Mouse (Mus musculus): Measurements from ENCODE around the gene Trim23. TPM values are rescaled to one million over a fixed set of nuclear protein-coding genes. Genes with fewer than 3 reads are reported as not detected.
"Not testable (repeated sequence)": the region's sequence is repeated elsewhere in the genome, so short reads cannot be mapped to it uniquely, and the experiment has no call there.

Gene Trim23
- polyA plus RNA-seq, 1 experiment from 2014 or later, result 23.5 TPM

DNA sequence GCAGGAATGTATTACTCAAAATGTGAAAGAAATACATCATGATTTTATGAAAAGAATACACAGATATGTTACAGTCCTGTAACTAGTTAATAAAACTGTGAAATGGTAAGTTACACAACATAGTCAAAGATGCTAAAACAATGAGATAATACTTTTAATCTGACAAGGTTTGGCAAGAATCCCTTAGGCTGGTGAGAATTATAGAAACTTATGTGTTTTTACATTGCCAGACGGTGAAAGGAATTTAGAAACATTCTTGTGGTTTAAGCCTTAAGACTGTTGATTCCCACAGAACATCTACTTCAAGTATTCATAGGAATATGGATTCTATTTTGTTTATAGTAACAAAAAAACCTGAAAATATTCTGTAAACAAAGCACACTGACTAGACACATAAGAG, 22.9 kb upstream of the Trim23 start:
- WGBS, result 86% methylated on average over 1 of the region's 1 CpGs
- H3K36me3 ChIP-seq (ENCODE audit: control insufficient read depth, insufficient read depth, low read length), result peaks cover 2% of the 10 kb centered on the region; the same call in 1 of the 2 replicates

DNA sequence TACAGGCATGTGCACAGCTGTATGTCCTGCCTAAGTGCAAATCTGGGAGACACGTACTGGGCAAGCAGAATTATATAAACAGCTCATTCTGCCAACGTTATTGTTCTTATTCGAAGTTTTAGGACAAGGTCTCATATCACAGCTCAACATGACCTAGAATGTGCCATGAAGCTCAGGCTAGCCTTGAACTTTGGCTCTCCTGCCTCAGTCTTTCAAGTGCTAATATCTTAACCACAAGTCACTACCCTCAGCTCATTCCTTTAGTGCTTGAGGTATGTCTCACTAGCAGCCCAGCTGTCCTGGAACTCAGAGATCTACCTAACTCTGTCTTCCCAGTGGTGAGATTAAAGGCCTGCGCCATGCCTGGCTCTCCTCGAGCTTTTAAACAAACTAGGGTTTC, 6.9 kb upstream of the Trim23 start:
- 93% methylated on average over 5 of the region's 5 CpGs for WGBS
- Histone ChIP-seq H3K4me1 (ENCODE audit: control insufficient read depth, insufficient read depth, low read length) (no peaks in the 10 kb centered on the region), H3K9ac (ENCODE audit: low read length) (no peak overlapping the region), H3K27me3 (ENCODE audit: control insufficient read depth, insufficient read depth, low read length) (no peaks in the 10 kb centered on the region), H3K36me3 (ENCODE audit: control insufficient read depth, insufficient read depth, low read length) (peaks cover 3% of the 10 kb centered on the region; the same call in 1 of the 2 replicates), H3K4me3 (ENCODE audit: low read depth, low read length) (no peak overlapping the region), H3K27ac (replicated peaks; ENCODE audit: low read depth, low read length) (no peak overlapping the region), H3K9me3 (ENCODE audit: control insufficient read depth, low read length) (no peaks in the 10 kb centered on the region), H3K4me2 (ENCODE audit: low read depth, severe bottlenecking) (no peak overlapping the region)
- DNase-seq (ENCODE audit: low spot score) (no peak), ATAC-seq (ENCODE audit: insufficient number of reproducible peaks, low FRiP score, low TSS enrichment, low read depth) (no peak)

More for the DNA sequence above, 22.9 kb upstream of the Trim23 start:
- no peaks in the 10 kb centered on the region for H3K27me3 ChIP-seq (ENCODE audit: control insufficient read depth, insufficient read depth, low read length)
- H3K4me2 ChIP-seq (ENCODE audit: low read depth, severe bottlenecking), result no peak overlapping the region
- DNase-seq (ENCODE audit: low spot score) (no peak), ATAC-seq (ENCODE audit: insufficient number of reproducible peaks, low FRiP score, low TSS enrichment, low read depth) (no peak)
- no peak overlapping the region for H3K27ac ChIP-seq (replicated peaks; ENCODE audit: low read depth, low read length)
- H3K4me1 ChIP-seq (ENCODE audit: control insufficient read depth, insufficient read depth, low read length), result no peaks in the 10 kb centered on the region
- H3K9ac ChIP-seq (ENCODE audit: low read length), result no peak overlapping the region
- no peak overlapping the region for H3K4me3 ChIP-seq (ENCODE audit: low read depth, low read length)
- H3K9me3 ChIP-seq (ENCODE audit: control insufficient read depth, low read length), result no peaks in the 10 kb centered on the region

DNA sequence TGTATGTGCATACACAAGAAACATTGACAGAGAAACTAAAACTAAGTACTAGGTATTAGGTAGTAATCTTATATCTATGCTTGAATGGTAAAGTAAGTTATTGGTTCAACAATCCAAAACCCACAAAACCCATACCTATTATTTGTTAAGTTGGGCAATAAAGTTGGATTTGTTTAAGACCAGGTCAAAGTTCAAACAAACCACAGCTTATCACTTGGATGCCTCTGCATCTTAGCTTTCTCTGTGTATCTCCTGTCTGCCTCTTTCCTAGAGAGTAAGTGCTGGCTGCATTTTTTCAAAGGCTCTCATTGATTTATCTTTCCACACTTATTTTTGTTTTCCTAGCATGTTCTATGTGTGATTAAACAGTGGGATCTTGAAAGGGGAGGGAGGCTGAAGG, 6.1 kb upstream of the Trim23 start:
- Histone ChIP-seq H3K27me3 (ENCODE audit: control insufficient read depth, insufficient read depth, low read length) (no peaks in the 10 kb centered on the region), H3K36me3 (ENCODE audit: control insufficient read depth, insufficient read depth, low read length) (peaks cover 3% of the 10 kb centered on the region; the same call in 1 of the 2 replicates), H3K4me3 (ENCODE audit: low read depth, low read length) (no peak overlapping the region), H3K4me2 (ENCODE audit: low read depth, severe bottlenecking) (no peak overlapping the region), H3K27ac (replicated peaks; ENCODE audit: low read depth, low read length) (no peak overlapping the region), H3K9ac (ENCODE audit: low read length) (no peak overlapping the region), H3K4me1 (ENCODE audit: control insufficient read depth, insufficient read depth, low read length) (peaks cover 2% of the 10 kb centered on the region; the same call in 1 of the 2 replicates), H3K9me3 (ENCODE audit: control insufficient read depth, low read length) (no peaks in the 10 kb centered on the region)
- DNase-seq (ENCODE audit: low spot score) (no peak), ATAC-seq (ENCODE audit: insufficient number of reproducible peaks, low FRiP score, low TSS enrichment, low read depth) (no peak)

DNA sequence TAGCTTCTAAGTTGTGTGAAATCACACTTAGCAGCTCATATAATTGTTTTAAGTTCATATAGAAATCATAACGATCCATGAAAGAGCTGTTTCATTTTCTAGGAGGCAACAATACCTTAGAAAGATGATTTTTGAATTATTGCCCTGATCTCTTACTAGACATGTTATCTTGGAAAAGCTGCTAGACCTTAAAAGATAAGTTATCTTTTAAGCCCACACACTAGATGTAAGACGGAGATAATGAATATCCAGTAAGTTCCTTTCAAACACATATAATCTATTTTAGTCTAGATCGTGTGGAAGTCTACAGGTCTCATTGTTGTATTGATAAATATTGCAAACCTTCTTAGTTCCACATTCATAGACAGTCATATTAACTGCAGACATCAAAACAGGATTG, 1.7 kb upstream of the Trim23 start:
- Histone ChIP-seq H3K9ac (ENCODE audit: low read length) (no peak overlapping the region), H3K4me3 (ENCODE audit: low read depth, low read length) (peak overlapping the region; percentile 20; the same call in 1 of the 2 replicates), H3K27ac (replicated peaks; ENCODE audit: low read depth, low read length) (no peak overlapping the region), H3K27me3 (ENCODE audit: control insufficient read depth, insufficient read depth, low read length) (no peaks in the 10 kb centered on the region), H3K36me3 (ENCODE audit: control insufficient read depth, insufficient read depth, low read length) (no peaks in the 10 kb centered on the region), H3K4me1 (ENCODE audit: control insufficient read depth, insufficient read depth, low read length) (peaks cover 2% of the 10 kb centered on the region; the same call in 1 of the 2 replicates), H3K9me3 (ENCODE audit: control insufficient read depth, low read length) (no peaks in the 10 kb centered on the region), H3K4me2 (ENCODE audit: low read depth, severe bottlenecking) (peak overlapping the region; percentile 40; the same call in 1 of the 2 replicates)
- WGBS, result 85% methylated on average over 3 of the region's 3 CpGs
- DNase-seq (ENCODE audit: low spot score), result no peak
- no peak for ATAC-seq (ENCODE audit: insufficient number of reproducible peaks, low FRiP score, low TSS enrichment, low read depth)

DNA sequence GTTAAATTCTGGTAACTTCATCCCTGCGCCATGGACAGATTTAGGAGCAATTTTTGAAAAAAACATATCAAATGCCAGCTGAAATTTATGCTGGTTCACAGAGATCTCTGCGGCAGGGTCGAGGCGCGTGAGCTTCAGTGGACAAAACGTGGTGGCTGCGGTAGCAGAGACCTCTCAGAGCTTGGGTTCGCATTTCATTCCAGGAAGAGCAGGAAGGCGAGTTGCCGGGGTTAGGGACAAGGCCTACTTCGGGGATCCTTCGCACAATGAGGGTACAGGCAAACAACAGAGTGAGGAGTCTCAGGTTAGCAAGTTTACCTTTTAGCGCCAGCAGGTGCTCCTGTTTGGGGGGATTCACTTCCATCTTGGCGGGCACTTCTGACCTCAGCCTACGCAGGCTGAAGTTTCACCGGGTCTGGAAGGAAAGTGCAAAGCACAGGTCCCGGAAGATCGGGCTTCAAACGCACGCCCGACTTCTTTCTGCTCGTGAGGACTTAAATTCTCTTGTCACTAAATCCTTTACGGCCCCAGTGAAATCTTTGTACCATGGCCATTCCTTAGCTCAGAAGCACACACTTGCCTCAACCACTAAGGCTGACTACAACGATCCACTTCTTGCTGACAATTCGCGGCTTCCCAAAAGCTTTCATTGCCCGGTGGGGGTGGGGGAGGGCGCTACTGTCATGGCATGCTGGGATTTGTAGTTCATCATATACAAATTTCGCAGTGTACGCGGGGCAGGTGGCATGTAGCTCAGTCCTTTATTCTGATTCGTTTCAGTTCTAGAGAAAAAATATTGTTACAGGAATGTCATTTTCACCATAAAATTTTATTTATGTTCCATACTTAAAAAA, 574 bp upstream of the Trim23 start, which contains the start of gene Trappc13:
Trappc13 (minus strand) TSS at position 674 of the 854 bp plus-strand sequence.
- Histone ChIP-seq H3K36me3 (ENCODE audit: control insufficient read depth, insufficient read depth, low read length) (no peaks in the 10 kb centered on the region), H3K9ac (ENCODE audit: low read length) (peak within 1 kb of the TSS; percentile 74), H3K9me3 (ENCODE audit: control insufficient read depth, low read length) (no peaks in the 10 kb centered on the region), H3K4me2 (ENCODE audit: low read depth, severe bottlenecking) (peak within 1 kb of the TSS; percentile 70), H3K4me1 (ENCODE audit: control insufficient read depth, insufficient read depth, low read length) (peaks cover 2% of the 10 kb centered on the region; the same call in 1 of the 2 replicates), H3K27ac (replicated peaks; ENCODE audit: low read depth, low read length) (peak within 1 kb of the TSS; percentile 56; the same call in 1 of the 2 replicates), H3K27me3 (ENCODE audit: control insufficient read depth, insufficient read depth, low read length) (no peaks in the 10 kb centered on the region), H3K4me3 (ENCODE audit: low read depth, low read length) (peak within 1 kb of the TSS; percentile 72)
- ATAC-seq (ENCODE audit: insufficient number of reproducible peaks, low FRiP score, low TSS enrichment, low read depth) (peak; percentile 92), DNase-seq (ENCODE audit: low spot score) (peak; percentile 85)
- WGBS, result under 1% methylated on average over 32 of the region's 32 CpGs

DNA sequence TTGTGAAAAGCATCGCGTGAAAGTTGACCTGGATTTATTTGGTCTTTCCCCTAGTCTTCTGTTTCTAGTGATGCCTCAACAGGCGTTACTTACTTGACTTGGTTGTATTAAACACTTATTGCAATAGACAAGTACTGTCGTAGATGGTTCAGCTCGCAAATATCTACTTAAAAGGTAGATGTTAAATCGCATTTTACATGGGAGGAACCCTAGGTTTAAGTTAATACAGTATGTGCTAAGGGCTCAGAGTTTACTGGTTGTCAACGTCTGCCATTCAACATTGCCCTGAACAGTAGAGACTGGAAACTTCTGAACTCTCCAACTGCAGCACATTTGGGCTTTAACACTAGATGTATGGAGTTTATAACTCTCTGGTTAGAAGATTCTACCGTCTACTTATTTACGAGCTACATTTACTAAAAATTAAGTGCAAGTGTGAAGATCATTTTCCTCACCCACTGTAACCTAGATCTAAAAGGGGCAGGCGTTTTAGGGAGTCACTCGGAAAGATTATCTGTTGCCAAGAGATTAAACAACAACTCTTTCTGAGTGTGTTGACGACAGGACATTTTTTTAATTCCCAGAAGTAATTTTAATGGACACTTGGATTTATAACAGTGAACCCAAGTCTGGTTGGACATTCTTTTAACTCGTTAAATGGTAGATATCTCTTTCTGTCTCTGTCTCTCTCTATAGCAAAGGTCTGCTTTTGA, 735 bp downstream of the Trim23 start:
- no peaks in the 10 kb centered on the region for H3K36me3 ChIP-seq (ENCODE audit: control insufficient read depth, insufficient read depth, low read length)
- ATAC-seq (ENCODE audit: insufficient number of reproducible peaks, low FRiP score, low TSS enrichment, low read depth) (no peak), DNase-seq (ENCODE audit: low spot score) (no peak)
- WGBS, result 24% methylated on average over 13 of the region's 13 CpGs
- peaks cover 2% of the 10 kb centered on the region; the same call in 1 of the 2 replicates for H3K4me1 ChIP-seq (ENCODE audit: control insufficient read depth, insufficient read depth, low read length)
- H3K4me2 ChIP-seq (ENCODE audit: low read depth, severe bottlenecking), result peak overlapping the region; percentile 46
- H3K4me3 ChIP-seq (ENCODE audit: low read depth, low read length), result peak overlapping the region; percentile 72
- no peak overlapping the region for H3K27ac ChIP-seq (replicated peaks; ENCODE audit: low read depth, low read length)
- H3K27me3 ChIP-seq (ENCODE audit: control insufficient read depth, insufficient read depth, low read length), result no peaks in the 10 kb centered on the region
- H3K9ac ChIP-seq (ENCODE audit: low read length), result peak overlapping the region; percentile 62
- no peaks in the 10 kb centered on the region for H3K9me3 ChIP-seq (ENCODE audit: control insufficient read depth, low read length)

DNA sequence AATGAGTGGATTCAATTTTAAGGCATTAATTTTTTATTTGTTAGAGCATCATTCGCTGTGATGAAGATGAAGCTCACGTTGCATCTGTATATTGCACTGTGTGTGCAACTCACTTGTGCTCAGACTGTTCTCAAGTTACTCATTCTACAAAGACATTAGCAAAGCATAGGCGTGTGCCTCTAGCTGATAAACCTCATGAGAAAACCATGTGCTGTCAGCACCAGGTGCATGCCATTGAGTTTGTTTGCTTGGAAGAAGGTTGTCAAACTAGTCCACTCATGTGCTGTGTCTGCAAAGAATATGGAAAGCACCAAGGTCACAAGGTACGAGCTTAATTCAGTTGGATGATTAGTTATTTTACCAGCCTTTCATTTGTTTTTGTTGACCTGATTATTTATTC, 8.8 kb downstream of the Trim23 start:
- ATAC-seq (ENCODE audit: insufficient number of reproducible peaks, low FRiP score, low TSS enrichment, low read depth) (no peak), DNase-seq (ENCODE audit: low spot score) (no peak)
- no peaks in the 10 kb centered on the region for H3K27me3 ChIP-seq (ENCODE audit: control insufficient read depth, insufficient read depth, low read length)
- no peaks in the 10 kb centered on the region for H3K4me1 ChIP-seq (ENCODE audit: control insufficient read depth, insufficient read depth, low read length)
- H3K36me3 ChIP-seq (ENCODE audit: control insufficient read depth, insufficient read depth, low read length), result no peaks in the 10 kb centered on the region; the same call in 1 of the 2 replicates
- H3K9me3 ChIP-seq (ENCODE audit: control insufficient read depth, low read length), result no peaks in the 10 kb centered on the region
- WGBS, result 94% methylated on average over 4 of the region's 4 CpGs
- H3K27ac ChIP-seq (replicated peaks; ENCODE audit: low read depth, low read length), result no peak overlapping the region
- no peak overlapping the region for H3K9ac ChIP-seq (ENCODE audit: low read length)
- no peak overlapping the region for H3K4me3 ChIP-seq (ENCODE audit: low read depth, low read length)
- H3K4me2 ChIP-seq (ENCODE audit: low read depth, severe bottlenecking), result no peak overlapping the region

DNA sequence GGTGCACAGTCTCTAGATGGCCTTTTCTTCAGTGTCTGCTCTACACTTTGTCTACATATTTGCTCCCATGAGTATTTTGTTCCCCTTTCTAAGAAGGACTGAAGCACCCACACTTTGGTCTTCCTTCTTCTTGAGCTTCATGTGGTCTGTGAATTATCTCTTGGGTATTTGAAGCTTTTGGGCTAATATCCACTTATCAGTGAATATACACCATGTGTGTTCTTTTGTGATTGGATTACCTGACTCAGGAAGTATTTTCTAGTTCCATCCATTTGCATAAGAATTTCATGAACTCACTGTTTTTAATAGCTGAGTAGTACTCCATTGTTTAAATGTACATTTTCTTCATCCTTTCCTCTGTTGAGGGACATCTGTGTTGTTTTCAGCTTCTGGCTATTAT, 17.3 kb downstream of the Trim23 start:
- H3K4me3 ChIP-seq (ENCODE audit: low read depth, low read length); ATAC-seq (ENCODE audit: insufficient number of reproducible peaks, low FRiP score, low TSS enrichment, low read depth); H3K4me2 ChIP-seq (ENCODE audit: low read depth, severe bottlenecking); H3K4me1 ChIP-seq (ENCODE audit: control insufficient read depth, insufficient read depth, low read length); H3K9ac ChIP-seq (ENCODE audit: low read length); DNase-seq (ENCODE audit: low spot score); H3K27me3 ChIP-seq (ENCODE audit: control insufficient read depth, insufficient read depth, low read length); H3K9me3 ChIP-seq (ENCODE audit: control insufficient read depth, low read length); H3K27ac ChIP-seq (replicated peaks; ENCODE audit: low read depth, low read length); H3K36me3 ChIP-seq (ENCODE audit: control insufficient read depth, insufficient read depth, low read length): not testable (repeated sequence)
